Mouse (Mus musculus) C2C12 (cell line): ENCODE measurements around the gene Prr19.

Source experiments
- CTCF ChIP-seq: IDR thresholded peaks from one replicate; pipeline ENCODE4 v1.5.1; 2011; ENCODE audit not compliant: control insufficient read depth, insufficient read depth, insufficient read length
- MAX ChIP-seq: IDR thresholded peaks from one replicate; pipeline ENCODE4 v1.6.1; 2011; ENCODE audit warnings: mild to moderate bottlenecking, control low read depth
- USF1 ChIP-seq: IDR thresholded peaks from one replicate; pipeline ENCODE4 v1.6.1; 2011; ENCODE audit warnings: low read depth, mild to moderate bottlenecking, control low read depth, moderate library complexity

DNA sequence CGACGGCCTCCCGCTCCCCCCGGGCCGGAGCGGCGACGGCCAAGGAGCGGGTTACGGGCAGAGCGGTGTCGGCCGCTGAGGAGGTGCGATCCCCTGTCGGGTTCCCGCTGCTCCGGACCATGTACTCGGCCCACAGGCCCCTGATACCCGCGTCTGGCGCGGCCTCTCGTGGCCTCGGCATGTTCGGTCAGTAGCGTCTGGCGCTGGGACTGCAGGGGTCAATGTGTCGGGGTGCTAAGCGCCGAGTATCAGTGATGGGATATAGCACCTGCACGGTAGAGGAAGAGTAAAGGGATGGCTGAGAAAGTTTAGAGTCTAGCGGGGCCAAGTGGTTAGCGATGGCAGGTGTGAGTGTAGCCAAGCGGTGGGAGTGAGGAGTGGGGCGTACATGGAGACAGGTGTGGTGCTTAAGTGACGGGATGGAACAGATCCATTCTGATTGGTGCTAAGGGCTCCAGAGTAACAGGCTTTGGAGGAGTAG, 18.4 kb upstream of the Prr19 start:
- no peak for TF ChIP-seq CTCF
- no peak for TF ChIP-seq USF1
- no peak for TF ChIP-seq MAX
